Mouse (Mus musculus) MEL (cell line): ENCODE results near the gene Stk35. TPM values are rescaled to one million over a fixed set of nuclear protein-coding genes. Genes with fewer than 3 reads are reported as not detected.

ENCODE experiments used
- DNase-seq: peaks from one replicate; pipeline ENCODE4 v3.0.0; 2011; ENCODE audit warnings: low read depth, low spot score
- H3K27ac ChIP-seq: 2 replicates; pipeline ENCODE4 v1.5.1; 2012; ENCODE audit warnings: low read depth, mild to moderate bottlenecking, control low read depth, low read length, moderate library complexity; ENCODE audit not compliant: control insufficient read depth
- H3K27me3 ChIP-seq, 2 experiments: fragments of 150-350 bp in 1 of 2; sonication (generic) in 1 of 2; 2 replicates each; pipeline ENCODE4 v1.6.1; 2012; ENCODE audit warnings: low read length in 2 of 2, mild to moderate bottlenecking in 2 of 2, improper control_type of control experiment in 1 of 2, moderate library complexity in 1 of 2; ENCODE audit not compliant: insufficient read depth in 2 of 2, control insufficient read depth in 1 of 2
- H3K36me3 ChIP-seq, 2 experiments: 2 replicates each; pipeline ENCODE4 v1.6.1; 2012 to 2014; ENCODE audit warnings: low read length in 2 of 2, improper control_type of control experiment in 1 of 2, inconsistent platforms in 1 of 2, mild to moderate bottlenecking in 1 of 2; ENCODE audit not compliant: insufficient read depth in 2 of 2, control insufficient read depth in 1 of 2
- H3K4me1 ChIP-seq, 2 experiments: fragments of 150-350 bp in 1 of 2; sonication (generic) in 1 of 2; 2 replicates each; pipeline ENCODE4 v1.6.1; 2012; ENCODE audit warnings: low read length in 2 of 2, improper control_type of control experiment in 1 of 2, mild to moderate bottlenecking in 1 of 2; ENCODE audit not compliant: insufficient read depth in 2 of 2, control insufficient read depth in 1 of 2
- H3K4me3 ChIP-seq, 2 experiments: fragments of 150-350 bp in 1 of 2; sonication (generic) in 1 of 2; 2 replicates each; pipeline ENCODE4 v1.5.1; 2012; ENCODE audit warnings: low read depth in 2 of 2, low read length in 2 of 2, mild to moderate bottlenecking in 2 of 2, moderate library complexity in 2 of 2, control low read depth in 1 of 2, improper control_type of control experiment in 1 of 2; ENCODE audit not compliant: control insufficient read depth in 1 of 2, insufficient read depth in 1 of 2
- H3K79me2 ChIP-seq: 2 replicates; pipeline ENCODE4 v1.6.1; 2012; ENCODE audit warnings: mild to moderate bottlenecking, low read length, moderate library complexity; ENCODE audit not compliant: control insufficient read depth, poor library complexity, insufficient read depth
- H3K9ac ChIP-seq: 2 replicates; pipeline ENCODE4 v1.6.1; 2012; ENCODE audit warnings: low read depth, mild to moderate bottlenecking, control low read depth, low read length, moderate library complexity; ENCODE audit not compliant: control insufficient read depth, poor library complexity, severe bottlenecking
- H3K9me3 ChIP-seq: fragments of 150-350 bp; sonication (generic); replicated peaks from 2 replicates; pipeline ENCODE4 v1.6.1; 2012; ENCODE audit warnings: mild to moderate bottlenecking, low read length, improper control_type of control experiment, moderate library complexity; ENCODE audit not compliant: insufficient read depth
- BHLHE40 ChIP-seq: IDR thresholded peaks from 2 replicates; pipeline ENCODE4 v1.6.1; 2012; ENCODE audit warnings: low read depth, mild to moderate bottlenecking, inconsistent platforms, low read length, improper control_type of control experiment, borderline replicate concordance
- CHD1 ChIP-seq: IDR thresholded peaks from 2 replicates; pipeline ENCODE4 v1.6.1; 2012; ENCODE audit warnings: low read depth, mild to moderate bottlenecking, inconsistent platforms, low read length, improper control_type of control experiment
- E2F4 ChIP-seq: IDR thresholded peaks from 2 replicates; pipeline ENCODE4 v1.6.1; 2011; ENCODE audit warnings: low read depth, low read length, improper control_type of control experiment, borderline replicate concordance
- ELF1 ChIP-seq: IDR thresholded peaks from 2 replicates; pipeline ENCODE4 v1.6.1; 2014; ENCODE audit warnings: low read depth, mild to moderate bottlenecking, inconsistent platforms, low read length, improper control_type of control experiment, moderate library complexity
- EP300 ChIP-seq, 2 experiments: IDR thresholded peaks; 2 replicates each; pipeline ENCODE4 v1.6.1; 2011; ENCODE audit warnings: improper control_type of control experiment in 2 of 2, low read length in 2 of 2, low read depth in 1 of 2, mild to moderate bottlenecking in 1 of 2
- GATA1 ChIP-seq: IDR thresholded peaks from 2 replicates; pipeline ENCODE4 v1.6.1; 2011; ENCODE audit warnings: low read depth, low read length, improper control_type of control experiment
- HCFC1 ChIP-seq: IDR thresholded peaks from 2 replicates; pipeline ENCODE4 v1.6.1; 2012; ENCODE audit warnings: low read depth, mild to moderate bottlenecking, inconsistent platforms, low read length, improper control_type of control experiment, moderate library complexity
- MAFK ChIP-seq: IDR thresholded peaks from 2 replicates; pipeline ENCODE4 v1.6.1; 2011; ENCODE audit warnings: low read depth, mild to moderate bottlenecking, low read length, improper control_type of control experiment, borderline replicate concordance
- MAZ ChIP-seq: IDR thresholded peaks from 2 replicates; pipeline ENCODE4 v1.6.1; 2012; ENCODE audit warnings: low read depth, mild to moderate bottlenecking, inconsistent platforms, low read length, improper control_type of control experiment
- MYB ChIP-seq: IDR thresholded peaks from 2 replicates; pipeline ENCODE4 v1.6.1; 2011; ENCODE audit warnings: mild to moderate bottlenecking, low read depth, low read length, improper control_type of control experiment
- RAD21 ChIP-seq: IDR thresholded peaks from 2 replicates; pipeline ENCODE4 v1.6.1; 2011; ENCODE audit warnings: mild to moderate bottlenecking, low read depth, low read length, improper control_type of control experiment
- SIN3A ChIP-seq: IDR thresholded peaks from 2 replicates; pipeline ENCODE4 v1.6.1; 2012; ENCODE audit warnings: low read length, improper control_type of control experiment, inconsistent platforms
- TBP ChIP-seq: IDR thresholded peaks from 2 replicates; pipeline ENCODE4 v1.8.0; 2011; ENCODE audit warnings: low read depth, low read length, improper control_type of control experiment
- TCF12 ChIP-seq: IDR thresholded peaks from 2 replicates; pipeline ENCODE4 v1.6.1; 2014; ENCODE audit warnings: low read depth, mild to moderate bottlenecking, inconsistent platforms, low read length, improper control_type of control experiment, moderate library complexity
- USF1 ChIP-seq: IDR thresholded peaks from 2 replicates; pipeline ENCODE4 v1.6.1; 2014; ENCODE audit warnings: low read depth, mild to moderate bottlenecking, inconsistent platforms, low read length, improper control_type of control experiment, moderate library complexity
- USF2 ChIP-seq, 2 experiments: IDR thresholded peaks; 2 replicates each; pipeline ENCODE4 v1.6.1; 2011 to 2012; ENCODE audit warnings: improper control_type of control experiment in 2 of 2, low read length in 2 of 2, borderline replicate concordance in 1 of 2, inconsistent platforms in 1 of 2, low read depth in 1 of 2, mild to moderate bottlenecking in 1 of 2; ENCODE audit not compliant: insufficient read depth in 1 of 2
- ZMIZ1 ChIP-seq: IDR thresholded peaks from 2 replicates; pipeline ENCODE4 v1.6.1; 2012; ENCODE audit warnings: low read depth, mild to moderate bottlenecking, inconsistent platforms, low read length, improper control_type of control experiment, moderate library complexity
- polyA plus RNA-seq, 2 experiments: library from polyadenylated mRNA; stranded (reverse) in 1 of 2; unstranded in 1 of 2; fragments of >175 nt in 1 of 2; fragments of >200 nt in 1 of 2; gene quantifications; 2 replicates each; pipeline versions ENCODE4 v1.2.1 to v1.2.4; 2012; ENCODE audit warnings: low replicate concordance in 2 of 2, low read depth in 1 of 2; ENCODE audit not compliant: insufficient read length in 2 of 2, insufficient read depth in 1 of 2, missing spikeins in 1 of 2
- total RNA-seq: library from RNA; depleted of rRNA; stranded (reverse); fragments of 300-350 nt; gene quantifications from 2 replicates; pipeline ENCODE4 v1.2.3, GENCODE M21; 2012

Stk35 gene
- total and polyA plus RNA-seq, 3 experiments, result 7.6 to 28.6 (median 26.6) TPM

DNA sequence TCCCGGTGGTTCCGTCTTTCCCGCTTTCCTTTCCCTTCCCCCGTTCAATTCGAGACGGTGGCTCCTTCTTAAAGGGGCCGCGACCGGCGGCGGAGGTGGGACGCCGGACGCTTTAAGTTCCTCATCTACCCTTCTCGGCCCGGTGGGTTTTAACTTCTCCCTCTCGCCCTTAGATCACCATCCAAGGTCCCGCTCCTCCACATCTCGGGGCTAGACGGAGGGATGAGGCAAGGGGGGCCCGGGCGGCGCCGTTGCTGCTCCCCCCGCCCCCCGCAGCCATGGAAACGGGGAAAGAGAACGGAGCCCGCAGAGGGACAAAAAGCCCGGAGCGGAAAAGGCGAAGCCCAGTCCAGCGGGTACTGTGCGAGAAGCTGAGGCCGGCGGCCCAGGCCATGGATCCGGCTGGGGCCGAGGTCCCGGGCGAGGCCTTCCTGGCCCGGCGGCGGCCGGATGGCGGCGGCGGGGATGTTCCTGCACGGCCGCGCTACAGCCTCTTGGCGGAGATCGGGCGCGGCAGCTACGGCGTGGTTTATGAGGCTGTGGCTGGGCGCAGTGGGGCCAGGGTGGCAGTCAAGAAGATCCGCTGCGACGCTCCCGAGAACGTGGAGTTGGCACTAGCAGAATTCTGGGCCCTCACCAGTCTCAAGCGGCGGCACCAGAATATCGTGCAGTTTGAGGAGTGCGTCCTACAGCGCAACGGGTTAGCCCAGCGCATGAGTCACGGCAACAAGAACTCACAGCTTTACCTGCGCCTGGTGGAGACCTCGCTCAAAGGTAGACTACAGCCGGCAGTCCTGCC is 1.1 kb downstream of the Stk35 start (continued):
- no peak for TF ChIP-seq EP300 (IDR thresholded peaks at IDR 0.05; ENCODE audit: low read depth in 1 of 2, low read length in 2 of 2)
- TF ChIP-seq ELF1, result peak; percentile 44; the same call in 1 of the 2 replicates
- peak; percentile 13; the same call in 1 of the 2 replicates for TF ChIP-seq MYB

- DNase-seq, result no peak
- peaks cover 8 to 18% of the 10 kb centered on the region in 2 experiments for H3K36me3 ChIP-seq
- no peaks in the 10 kb centered on the region for H3K9me3 ChIP-seq
- H3K27me3 ChIP-seq, result no peaks in the 10 kb centered on the region
- H3K27ac ChIP-seq, result no peak overlapping the region
- peaks cover 30% of the 10 kb centered on the region for H3K79me2 ChIP-seq
- H3K4me1 ChIP-seq, result peaks cover 0 to 9% of the 10 kb centered on the region in 2 experiments; a peak in 3 of 4 replicates
- H3K9ac ChIP-seq, result no peak overlapping the region
- no peak overlapping the region for H3K4me3 ChIP-seq
- TF ChIP-seq USF1, result no peak
- no peak for TF ChIP-seq E2F4
- no peak for TF ChIP-seq USF2 (IDR thresholded peaks at IDR 0.05; ENCODE audit: borderline replicate concordance in 1 of 2, insufficient read depth in 1 of 2, low read depth in 1 of 2, low read length in 2 of 2)
- no peak for TF ChIP-seq HCFC1
- TF ChIP-seq BHLHE40, result no peak
- no peak for TF ChIP-seq TBP
- no peak for TF ChIP-seq MAFK
- TF ChIP-seq TCF12, result no peak
- TF ChIP-seq CHD1, result no peak
- no peak for TF ChIP-seq RAD21
- TF ChIP-seq GATA1, result no peak
- no peak for TF ChIP-seq EP300 (IDR thresholded peaks at IDR 0.05; ENCODE audit: low read depth in 1 of 2, low read length in 2 of 2)
- TF ChIP-seq MAZ, result no peak
- no peak for TF ChIP-seq SIN3A
Observed at GRCm38 (mm10) chr2:129805486-129805885, 5.2 kb downstream of the Stk35 start.

DNA sequence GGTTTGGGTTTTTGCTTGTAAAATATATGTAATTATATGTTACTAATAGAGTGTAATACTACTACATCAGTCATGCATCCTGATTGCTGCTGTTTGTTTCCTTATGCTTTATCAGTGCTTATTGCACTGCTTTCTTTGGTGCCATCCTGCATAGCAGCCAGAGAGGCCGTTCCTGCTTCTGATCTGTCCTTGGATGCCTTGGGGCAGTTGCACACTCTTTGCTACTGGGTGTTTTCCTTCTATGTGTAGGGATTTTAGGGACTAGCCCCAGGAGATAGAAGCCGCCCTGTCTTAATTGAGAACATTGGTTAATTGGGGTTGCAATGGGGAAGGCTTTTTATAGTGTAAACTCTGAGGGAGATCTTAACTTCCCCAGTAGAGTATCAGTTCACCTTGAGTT is 6.2 kb downstream of the Stk35 start:
- H3K9ac ChIP-seq, result no peak overlapping the region
- TF ChIP-seq ZMIZ1 (no peak), E2F4 (no peak)
- TF ChIP-seq, all 39 proteins: peak for 0
- H3K36me3 ChIP-seq, result peaks cover 16 to 26% of the 10 kb centered on the region in 2 experiments

More for the DNA sequence above, 6.2 kb downstream of the Stk35 start:
- H3K9me3 ChIP-seq, result no peaks in the 10 kb centered on the region
- H3K27me3 ChIP-seq, result no peaks in the 10 kb centered on the region
- peaks cover 0 to 9% of the 10 kb centered on the region in 2 experiments; a peak in 3 of 4 replicates for H3K4me1 ChIP-seq
- no peak for DNase-seq
- peaks cover 22% of the 10 kb centered on the region for H3K79me2 ChIP-seq
- H3K4me3 ChIP-seq, result no peak overlapping the region
- no peak overlapping the region for H3K27ac ChIP-seq
